Mouse (Mus musculus) hindbrain, postnatal 0 days (tissue): ENCODE measurements around the gene Crebl2. TPM values are rescaled to one million over a fixed set of nuclear protein-coding genes. Genes with fewer than 3 reads are reported as not detected.

Experiments used
- ATAC-seq: fragments of 200-750 bp; cut with Nextera tagmentation; 2 replicates; pipeline ENCODE4 v1.8.0; 2017; ENCODE audit warnings: mild to moderate bottlenecking, moderate TSS enrichment, moderate library complexity
- DNase-seq: peaks from one replicate; pipeline ENCODE4 v3.0.0-alpha.2; 2015; ENCODE audit warnings: low spot score
- H3K27ac ChIP-seq: fragments of 300-500 bp; sonication (generic); 2 replicates; pipeline ENCODE4 v1.5.1; 2014; ENCODE audit warnings: mild to moderate bottlenecking
- H3K27me3 ChIP-seq: fragments of 300-500 bp; sonication (generic); 2 replicates; pipeline ENCODE4 v1.6.1; 2014; ENCODE audit warnings: low read length, mixed read lengths; ENCODE audit not compliant: insufficient read depth
- H3K36me3 ChIP-seq: fragments of 300-500 bp; sonication (generic); 2 replicates; pipeline ENCODE4 v1.6.1; 2014; ENCODE audit warnings: low read length, mixed read lengths; ENCODE audit not compliant: insufficient read depth
- H3K4me1 ChIP-seq: fragments of 300-500 bp; sonication (generic); 2 replicates; pipeline ENCODE4 v1.6.1; 2014; ENCODE audit warnings: antibody characterized with exemption, low read length, mixed read lengths; ENCODE audit not compliant: insufficient read depth
- H3K4me2 ChIP-seq: fragments of 300-500 bp; sonication (generic); 2 replicates; pipeline ENCODE4 v1.6.1; 2014; ENCODE audit warnings: low read depth, mild to moderate bottlenecking, low read length, moderate library complexity, mixed read lengths
- H3K4me3 ChIP-seq: fragments of 300-500 bp; sonication (generic); 2 replicates; pipeline ENCODE4 v1.5.1; 2014; ENCODE audit warnings: low read length
- H3K9ac ChIP-seq: fragments of 300-500 bp; sonication (generic); replicated peaks from 2 replicates; pipeline ENCODE4 v1.6.1; 2014; ENCODE audit warnings: mild to moderate bottlenecking, low read length, moderate library complexity, mixed read lengths
- H3K9me3 ChIP-seq: fragments of 300-500 bp; sonication (generic); 2 replicates; pipeline ENCODE4 v1.6.1; 2016; ENCODE audit warnings: low read length, mixed read lengths
- CTCF ChIP-seq: IDR thresholded peaks from 2 replicates; pipeline ENCODE4 v1.5.1; 2016; ENCODE audit warnings: antibody characterized with exemption, control low read depth, low read depth
- WGBS: fragments of 180-500 bp; shearing (Covaris S2); extraction: QIAGEN DNeasy Blood & Tissue Kit; methylation state at CpG from one replicate; pipeline ENCODE4 v1.1.7; 2014; 5-methylcytosine and 5-hydroxymethylcytosine counted together
- polyA plus RNA-seq: library from polyadenylated mRNA; unstranded; fragments of >200 nt; fragmentation: Nextera tagmentation; extraction: Ambion mirVana; gene quantifications from 2 replicates; pipeline ENCODE4 v1.2.1, GENCODE M21; 2015
- total RNA-seq: library from RNA; depleted of rRNA; stranded (reverse); fragments of >200 nt; gene quantifications from 2 replicates; pipeline ENCODE4 v1.2.3, GENCODE M21; 2014; rRNA removed

Crebl2 gene
- total and polyA plus RNA-seq, 2 experiments from 2014 or later: 2.6 to 4.4 TPM

GRCm38 (mm10) chr6:134903368-134903767 is 73.4 kb downstream of the Crebl2 start:
- 94% methylated on average over 4 of the region's 4 CpGs for WGBS
- 0 out of 2 replicates have a peak, but pooled peaks cover 4% of the 10 kb centered on the region for H3K4me1 ChIP-seq
- no peak for DNase-seq
- no peak for TF ChIP-seq CTCF
- no peak overlapping the region for H3K4me3 ChIP-seq
- no peaks in the 10 kb centered on the region for H3K9me3 ChIP-seq
- no peak for ATAC-seq
- no peak overlapping the region for H3K4me2 ChIP-seq
- H3K27me3 ChIP-seq: no peaks in the 10 kb centered on the region
- H3K36me3 ChIP-seq: no peaks in the 10 kb centered on the region
- H3K9ac ChIP-seq: no peak overlapping the region
- no peak overlapping the region for H3K27ac ChIP-seq

- Histone ChIP-seq H3K9me3 (no peaks in the 10 kb centered on the region), H3K4me3 (no peak overlapping the region), H3K27ac (no peak overlapping the region), H3K27me3 (no peaks in the 10 kb centered on the region), H3K4me2 (no peak overlapping the region), H3K36me3 (no peaks in the 10 kb centered on the region), H3K4me1 (0 out of 2 replicates have a peak, but pooled peaks cover 1% of the 10 kb centered on the region), H3K9ac (no peak overlapping the region)
- 95% methylated on average over 10 of the region's 10 CpGs for WGBS
- ATAC-seq (no peak), DNase-seq (no peak)
- no peak for TF ChIP-seq CTCF
These were observed 74.2 kb downstream of the Crebl2 start for GRCm38 (mm10) chr6:134903891-134904884.

GRCm38 (mm10) chr6:134905811-134906210 is 75.9 kb downstream of the Crebl2 start:
- Histone ChIP-seq H3K9ac (no peak overlapping the region), H3K27ac (no peak overlapping the region), H3K36me3 (no peaks in the 10 kb centered on the region), H3K4me2 (no peak overlapping the region), H3K27me3 (no peaks in the 10 kb centered on the region), H3K4me3 (no peak overlapping the region), H3K4me1 (no peaks in the 10 kb centered on the region), H3K9me3 (no peaks in the 10 kb centered on the region)
- DNase-seq (no peak), ATAC-seq (no peak)
- 68% methylated on average over 1 of the region's 1 CpGs for WGBS
- TF ChIP-seq CTCF: no peak

Other genes with a start within 250 kb of the Crebl2 start
- gene Mansc1, start 197.7 kb upstream of the Crebl2 start, total RNA-seq: 2.2 and 3.8 TPM in 2 replicates
- gene Mansc1, start 197.7 kb upstream of the Crebl2 start, polyA plus RNA-seq: 2.2 and 2.4 TPM in 2 replicates
- 52.5 and 71.4 TPM in 2 replicates for gene Borcs5, start 190.6 kb upstream of the Crebl2 start, total RNA-seq
- gene Borcs5, start 190.6 kb upstream of the Crebl2 start, polyA plus RNA-seq: 39.5 and 41.1 TPM in 2 replicates
- gene Dusp16, start 37.5 kb upstream of the Crebl2 start, total RNA-seq: 6.3 and 7.8 TPM in 2 replicates
- gene Dusp16, start 37.5 kb upstream of the Crebl2 start, polyA plus RNA-seq: 4.1 and 4.5 TPM in 2 replicates
- 33.2 and 43.7 TPM in 2 replicates for gene Gpr19, start 68.4 kb downstream of the Crebl2 start, total RNA-seq
- gene Gpr19, start 68.4 kb downstream of the Crebl2 start, polyA plus RNA-seq: 33.7 and 33.9 TPM in 2 replicates
- gene Cdkn1b, start 90.2 kb downstream of the Crebl2 start, total RNA-seq: 33.2 and 44.7 TPM in 2 replicates
- 26.3 and 30.2 TPM in 2 replicates for gene Cdkn1b, start 90.2 kb downstream of the Crebl2 start, polyA plus RNA-seq
- 6.3 and 7.0 TPM in 2 replicates for gene Apold1, start 151.6 kb downstream of the Crebl2 start, total RNA-seq
- gene Apold1, start 151.6 kb downstream of the Crebl2 start, polyA plus RNA-seq: 4.2 and 4.8 TPM in 2 replicates
- gene Ddx47, start 181.5 kb downstream of the Crebl2 start, total RNA-seq: 21.7 and 40.5 TPM in 2 replicates
- 60.5 TPM in 2 replicates for gene Ddx47, start 181.5 kb downstream of the Crebl2 start, polyA plus RNA-seq
- 0.25 and 0.63 TPM in 2 replicates for gene Gprc5a, start 235.5 kb downstream of the Crebl2 start, total RNA-seq
- gene Gprc5a, start 235.5 kb downstream of the Crebl2 start, polyA plus RNA-seq: 0.30 and 0.35 TPM in 2 replicates